Mouse (Mus musculus) heart, embryonic 16.5 days (tissue): Measurements from ENCODE around the gene Rcn3. TPM values are rescaled to one million over a fixed set of nuclear protein-coding genes. Genes with fewer than 3 reads are reported as not detected.

Source experiments
- ATAC-seq: fragments of 200-750 bp; cut with Nextera tagmentation; replicated peaks from 2 replicates; pipeline ENCODE4 v1.8.0; 2017; ENCODE audit warnings: moderate number of reproducible peaks; ENCODE audit not compliant: insufficient read depth, low FRiP score; ENCODE audit errors: extremely low read depth
- H3K27ac ChIP-seq: fragments of 300-500 bp; sonication (generic); 2 replicates; pipeline ENCODE4 v1.5.1; 2014; ENCODE audit warnings: mild to moderate bottlenecking, low read length, control low read depth, moderate library complexity
- H3K27me3 ChIP-seq: fragments of 300-500 bp; sonication (generic); 2 replicates; pipeline ENCODE4 v1.6.1; 2014; ENCODE audit warnings: low read length, mixed read lengths; ENCODE audit not compliant: control insufficient read depth, insufficient read depth
- H3K36me3 ChIP-seq: fragments of 300-500 bp; sonication (generic); 2 replicates; pipeline ENCODE4 v1.6.1; 2014; ENCODE audit not compliant: control insufficient read depth, insufficient read depth
- H3K4me1 ChIP-seq: fragments of 300-500 bp; sonication (generic); 2 replicates; pipeline ENCODE4 v1.6.1; 2014; ENCODE audit warnings: low read length, mixed read lengths; ENCODE audit not compliant: control insufficient read depth, insufficient read depth
- H3K4me2 ChIP-seq: fragments of 300-500 bp; sonication (generic); 2 replicates; pipeline ENCODE4 v1.6.1; 2014; ENCODE audit warnings: low read depth, mild to moderate bottlenecking, control low read depth, low read length
- H3K4me3 ChIP-seq: fragments of 300-500 bp; sonication (generic); 2 replicates; pipeline ENCODE4 v1.5.1; 2014; ENCODE audit warnings: mild to moderate bottlenecking, control low read depth, low read length
- H3K9ac ChIP-seq: fragments of 300-500 bp; sonication (generic); 2 replicates; pipeline ENCODE4 v1.6.1; 2014; ENCODE audit warnings: low read length, control low read depth
- H3K9me3 ChIP-seq: fragments of 300-500 bp; sonication (generic); replicated peaks from 2 replicates; pipeline ENCODE4 v1.6.1; 2016; ENCODE audit warnings: low read length; ENCODE audit not compliant: control insufficient read depth
- WGBS: fragments of 180-500 bp; shearing (Covaris S2); extraction: QIAGEN DNeasy Blood & Tissue Kit; methylation state at CpG from one replicate; pipeline ENCODE4 v1.1.7; 2014; 5-methylcytosine and 5-hydroxymethylcytosine counted together
- polyA plus RNA-seq: library from polyadenylated mRNA; unstranded; fragments of >200 nt; fragmentation: Nextera tagmentation; extraction: Ambion mirVana; gene quantifications from 2 replicates; pipeline ENCODE4 v1.2.1, GENCODE M21; 2015

The Rcn3 gene
- polyA plus RNA-seq, 1 experiment from 2014 or later, result 207 TPM

DNA sequence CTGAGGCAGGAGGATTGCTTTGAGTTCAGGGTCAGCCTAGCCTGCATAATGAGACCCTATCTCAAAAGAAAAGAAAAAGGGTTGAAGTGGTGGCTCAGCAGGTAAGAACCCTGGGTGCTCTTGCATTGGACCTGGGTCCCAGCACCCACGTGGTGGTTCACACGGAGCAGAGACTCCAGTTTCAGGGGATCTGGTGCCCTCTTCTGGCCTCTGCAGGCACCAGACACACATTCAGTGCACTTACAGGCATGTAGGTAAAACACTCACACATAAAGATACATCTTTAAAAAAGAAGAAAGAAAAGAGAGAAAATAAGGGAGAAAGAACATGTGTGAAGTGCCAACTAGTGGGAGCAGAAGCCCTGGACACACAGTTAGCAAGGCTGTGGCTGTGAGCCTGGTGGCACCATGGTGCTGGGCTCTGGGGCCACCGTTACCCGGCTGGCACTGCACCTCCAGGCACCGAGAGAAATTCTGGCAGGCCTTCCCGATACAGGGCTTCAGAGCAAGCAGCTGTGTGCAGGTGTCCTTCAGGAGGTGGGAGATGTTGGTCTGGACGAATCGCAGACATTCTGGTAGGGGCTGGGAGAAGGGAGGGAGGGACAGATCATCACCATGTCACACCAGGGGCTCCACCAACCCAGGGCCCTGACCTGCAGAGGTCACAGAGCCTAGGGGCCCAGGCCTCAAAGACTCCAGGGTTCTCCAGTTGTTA is 41.6 kb upstream of the Rcn3 start:
- no peak overlapping the region for H3K27ac ChIP-seq
- no peak overlapping the region for H3K9ac ChIP-seq
- no peak for ATAC-seq
- no peaks in the 10 kb centered on the region for H3K9me3 ChIP-seq
- H3K27me3 ChIP-seq, result no peaks in the 10 kb centered on the region
- no peak overlapping the region for H3K4me2 ChIP-seq
- WGBS, result 81% methylated on average over 8 of the region's 8 CpGs
- H3K4me3 ChIP-seq, result no peak overlapping the region
- peaks cover 18% of the 10 kb centered on the region for H3K4me1 ChIP-seq
- no peaks in the 10 kb centered on the region for H3K36me3 ChIP-seq

DNA sequence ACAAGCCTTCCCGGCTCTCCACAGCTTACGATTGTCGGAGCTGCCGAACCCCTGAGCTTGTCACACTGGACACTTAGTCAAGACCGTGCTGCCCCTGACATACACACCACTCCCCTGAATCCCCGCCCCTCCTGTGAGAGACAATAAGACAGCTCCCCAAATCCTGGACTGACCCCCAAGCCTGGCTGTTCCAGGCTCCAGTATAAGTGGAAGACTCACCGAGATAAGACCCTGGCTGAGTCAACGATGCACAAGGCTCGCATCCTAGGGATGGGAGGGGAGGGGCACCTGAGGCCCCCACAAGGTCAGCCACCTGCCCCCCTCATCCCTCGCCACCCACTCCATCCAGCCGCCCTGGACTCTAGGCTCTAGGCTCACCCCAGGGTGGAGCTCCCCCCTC is 39.8 kb upstream of the Rcn3 start:
- H3K4me1 ChIP-seq, result peaks cover 20% of the 10 kb centered on the region
- H3K4me2 ChIP-seq, result no peak overlapping the region
- H3K27me3 ChIP-seq, result no peaks in the 10 kb centered on the region
- no peak overlapping the region for H3K4me3 ChIP-seq
- no peak overlapping the region for H3K27ac ChIP-seq
- ATAC-seq, result no peak
- peaks cover 3% of the 10 kb centered on the region for H3K36me3 ChIP-seq
- no peaks in the 10 kb centered on the region for H3K9me3 ChIP-seq
- WGBS, result 58% methylated on average over 11 of the region's 11 CpGs
- no peak overlapping the region for H3K9ac ChIP-seq

DNA sequence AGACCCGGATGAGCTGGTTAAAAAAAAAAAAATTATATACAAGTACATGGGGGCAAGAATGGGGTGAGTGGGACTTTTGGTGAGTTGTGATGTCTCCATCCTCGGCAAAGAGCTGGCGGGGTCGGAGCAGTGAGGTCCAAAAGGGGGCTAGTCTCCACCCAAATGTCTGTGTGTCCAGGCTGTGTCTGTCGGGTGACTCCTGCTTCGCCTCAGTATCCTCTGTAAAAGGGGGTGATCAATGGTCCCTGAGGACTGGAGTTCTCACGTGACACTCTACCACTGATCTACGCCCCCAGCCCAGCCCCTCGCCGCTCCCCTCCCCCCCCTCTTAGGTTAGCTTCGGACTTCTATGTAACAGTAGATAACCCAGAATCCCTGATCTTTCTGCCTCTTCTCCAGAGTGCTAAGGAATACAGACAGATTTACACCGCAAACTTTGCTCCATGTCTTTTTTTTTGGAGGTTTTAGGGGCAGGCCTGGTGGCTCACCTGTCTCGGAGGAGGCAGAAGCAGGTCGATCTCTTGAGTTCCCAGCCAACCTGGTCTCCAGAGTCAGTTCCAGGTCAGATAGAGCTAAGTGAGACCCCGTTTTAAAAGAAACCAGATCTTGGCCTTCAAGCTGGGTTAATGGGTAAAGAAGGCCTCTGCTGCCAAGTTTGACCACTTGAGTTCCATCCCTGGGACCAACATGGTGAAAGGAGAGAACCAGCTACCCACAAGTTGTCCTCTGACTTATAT is 37.9 kb upstream of the Rcn3 start:
- Histone ChIP-seq H3K4me2 (peak overlapping the region; percentile 69), H3K9me3 (no peaks in the 10 kb centered on the region), H3K36me3 (peaks cover 22% of the 10 kb centered on the region), H3K4me3 (peak overlapping the region; percentile 53), H3K4me1 (peaks cover 26% of the 10 kb centered on the region), H3K27me3 (no peaks in the 10 kb centered on the region), H3K9ac (peak overlapping the region; percentile 81), H3K27ac (peak overlapping the region; percentile 86)
- WGBS, result 60% methylated on average over 15 of the region's 15 CpGs
- no peak for ATAC-seq

DNA sequence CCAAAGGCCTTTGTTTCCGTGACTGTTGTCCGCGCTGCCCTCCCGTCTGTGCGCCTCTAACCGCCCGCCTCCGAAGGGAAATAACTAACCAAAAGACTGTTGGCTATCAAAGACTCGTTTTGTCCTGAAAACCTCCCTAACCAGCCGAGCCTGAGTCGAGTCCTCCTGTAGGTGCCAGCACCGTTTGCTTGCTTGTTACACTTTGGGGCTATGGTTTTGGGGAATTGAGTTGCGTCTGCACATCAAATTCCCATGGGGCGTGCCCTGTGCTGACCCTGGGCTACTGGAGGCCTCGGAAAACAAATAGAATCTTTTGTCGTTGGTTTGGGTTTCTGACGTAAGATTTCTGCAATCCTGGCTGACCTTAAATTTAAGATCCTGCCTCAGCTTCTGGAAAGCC is 37.3 kb upstream of the Rcn3 start:
- Histone ChIP-seq H3K4me2 (peak overlapping the region; percentile 69), H3K4me1 (peaks cover 27% of the 10 kb centered on the region), H3K27me3 (no peaks in the 10 kb centered on the region), H3K9ac (peak overlapping the region; percentile 81), H3K9me3 (no peaks in the 10 kb centered on the region), H3K36me3 (peaks cover 22% of the 10 kb centered on the region), H3K27ac (peak overlapping the region; percentile 86), H3K4me3 (peak overlapping the region; percentile 53)
- no peak for ATAC-seq
- 3% methylated on average over 17 of the region's 17 CpGs for WGBS

DNA sequence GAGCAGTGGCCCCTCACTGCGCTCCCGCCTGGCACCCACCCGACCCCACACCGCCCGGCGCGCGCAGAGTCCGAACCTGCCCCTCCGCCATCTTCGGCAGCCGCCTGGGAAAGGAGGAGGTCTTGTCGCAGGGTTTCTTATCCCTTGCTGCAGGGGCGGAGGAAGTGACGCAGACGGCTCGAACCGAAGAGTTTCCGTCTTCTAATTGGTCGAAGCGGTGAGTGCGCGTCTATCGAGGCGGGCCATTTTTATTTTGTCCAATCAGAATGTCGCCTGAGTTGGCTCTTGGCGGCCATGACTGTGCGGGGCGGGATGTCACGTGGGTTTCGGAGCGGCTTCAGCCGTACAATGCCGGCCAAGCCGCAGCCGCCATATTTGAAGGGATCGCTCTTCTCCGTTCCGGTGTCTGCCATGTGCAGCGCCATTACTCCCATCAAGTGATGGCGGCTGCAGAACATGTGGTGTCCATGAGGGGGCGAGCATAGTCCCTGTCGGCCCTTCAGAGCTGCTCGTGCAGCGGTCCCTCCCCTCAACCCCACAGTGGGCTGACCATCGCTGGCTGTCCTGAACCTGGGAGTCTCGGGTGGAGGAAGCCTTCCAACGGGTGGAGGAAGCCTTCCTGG is 36.7 kb upstream of the Rcn3 start, which contains the start of gene Rpl13a:
TSS of gene Rpl13a (minus strand) at position 138 of the 623 bp plus-strand sequence.
- WGBS, result under 1% methylated on average over 48 of the region's 48 CpGs
- Histone ChIP-seq H3K4me1 (peaks cover 27% of the 10 kb centered on the region), H3K36me3 (peaks cover 22% of the 10 kb centered on the region), H3K4me2 (peak within 1 kb of the TSS; percentile 78), H3K27me3 (no peaks in the 10 kb centered on the region), H3K9me3 (no peaks in the 10 kb centered on the region), H3K4me3 (peak within 1 kb of the TSS; percentile 86), H3K9ac (peak within 1 kb of the TSS; percentile 97), H3K27ac (peak within 1 kb of the TSS; percentile 86)
- peak; percentile 92 for ATAC-seq

DNA sequence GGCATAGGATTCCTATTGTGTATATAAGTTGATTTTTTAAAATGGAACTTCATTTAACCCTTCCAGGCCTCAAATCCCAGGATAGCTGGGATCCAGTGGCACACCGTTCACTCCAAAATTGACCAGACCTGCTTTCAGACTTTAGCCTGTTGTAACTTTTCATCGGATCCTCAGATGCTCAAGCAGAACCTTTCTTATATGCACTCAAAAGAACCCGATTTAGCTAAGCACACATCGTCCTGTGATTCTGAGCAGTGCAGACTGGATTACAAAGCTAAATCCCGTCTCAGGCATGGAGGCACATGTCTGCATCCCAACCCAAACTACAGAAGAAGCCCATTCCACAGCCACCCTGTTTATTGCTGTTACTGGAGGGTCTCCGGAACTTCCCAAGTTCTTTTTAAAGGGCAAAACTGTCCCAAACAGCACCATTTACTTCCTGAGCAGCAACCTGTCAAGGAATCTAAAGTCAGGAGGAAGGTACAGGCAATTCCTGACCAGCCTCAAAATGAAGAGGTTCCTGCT is 35.7 kb upstream of the Rcn3 start:
- ATAC-seq, result no peak
- H3K9me3 ChIP-seq, result no peaks in the 10 kb centered on the region
- peaks cover 27% of the 10 kb centered on the region for H3K36me3 ChIP-seq
- H3K4me1 ChIP-seq, result peaks cover 33% of the 10 kb centered on the region
- peak overlapping the region; percentile 85 for H3K27ac ChIP-seq
- no peaks in the 10 kb centered on the region for H3K27me3 ChIP-seq
- peak overlapping the region; percentile 86 for H3K4me3 ChIP-seq
- peak overlapping the region; percentile 78 for H3K4me2 ChIP-seq
- peak overlapping the region; percentile 97 for H3K9ac ChIP-seq
- WGBS, result under 1% methylated on average over 6 of the region's 6 CpGs

DNA sequence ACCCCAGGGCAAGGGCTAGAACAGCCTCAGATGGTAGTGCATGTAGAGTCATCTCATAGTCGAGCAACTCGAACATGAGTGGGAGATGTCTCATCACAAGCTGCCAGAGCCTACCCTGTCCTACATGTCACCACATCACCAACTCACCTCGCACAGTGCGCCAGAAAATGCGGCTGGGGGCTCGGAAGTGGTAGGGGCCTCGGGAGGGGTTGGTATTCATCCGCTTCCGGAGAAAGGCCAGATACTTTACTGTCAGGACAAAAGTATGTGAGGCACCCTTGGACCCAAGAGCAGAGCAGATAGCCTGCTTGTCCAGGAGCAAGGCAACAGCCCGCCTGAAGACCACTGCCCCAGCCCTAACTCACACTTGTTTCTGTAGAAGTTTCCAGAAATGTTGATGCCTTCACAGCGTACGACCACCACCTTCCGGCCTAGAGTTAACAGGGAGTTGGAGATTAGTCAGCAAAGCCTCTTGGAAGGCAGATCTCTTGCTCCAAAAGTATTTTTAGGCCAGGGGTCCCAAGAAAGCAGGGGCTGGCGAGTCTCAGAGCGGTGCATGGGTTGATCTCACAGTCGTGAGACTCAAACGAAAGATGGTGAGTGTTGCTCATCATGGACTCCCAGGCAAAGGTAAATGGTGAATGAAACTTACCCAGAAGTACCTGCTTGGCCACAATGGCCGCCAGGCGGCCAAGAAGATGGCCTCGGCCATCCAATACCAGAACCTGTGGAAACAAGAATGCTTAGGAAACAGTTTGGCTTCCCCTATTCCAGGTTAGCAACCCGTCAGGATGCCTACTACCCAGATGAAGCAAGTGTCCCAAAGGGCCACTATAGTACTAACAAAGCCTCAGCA is 35.1 kb upstream of the Rcn3 start:
- WGBS, result 19% methylated on average over 21 of the region's 21 CpGs
- no peaks in the 10 kb centered on the region for H3K9me3 ChIP-seq
- H3K4me1 ChIP-seq, result peaks cover 38% of the 10 kb centered on the region

DNA sequence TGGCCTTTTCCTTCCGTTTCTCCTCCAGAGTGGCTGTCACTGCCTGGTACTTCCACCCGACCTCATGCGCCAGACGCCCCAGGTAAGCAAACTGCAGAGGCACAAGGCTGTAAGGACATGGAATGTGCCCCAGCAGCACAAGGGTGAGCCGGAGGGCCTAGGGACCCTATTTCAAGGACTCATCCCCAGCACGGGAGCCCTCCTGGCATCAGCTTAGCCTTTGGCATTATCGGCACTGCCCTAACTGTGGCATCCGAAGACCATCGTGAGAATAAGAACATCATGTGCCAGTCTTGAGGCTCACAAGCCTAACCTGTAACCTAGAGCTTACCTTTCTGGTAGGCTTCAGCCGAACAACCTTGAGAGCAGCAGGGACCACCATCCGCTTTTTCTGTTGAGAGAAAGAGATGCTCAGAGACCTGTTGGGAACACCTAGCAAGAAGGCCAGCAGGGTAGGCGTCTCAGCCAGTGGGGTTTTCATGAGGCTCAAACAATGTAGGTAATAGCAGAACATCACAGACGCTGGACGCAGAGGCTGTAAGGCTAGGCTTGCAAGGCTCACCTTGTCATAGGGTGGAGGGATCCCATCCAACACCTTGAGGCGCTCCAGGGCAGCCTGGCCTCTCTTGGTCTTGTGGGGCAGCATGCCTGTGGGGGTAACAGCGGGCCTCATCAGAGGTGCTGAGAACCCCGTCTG is 34.3 kb upstream of the Rcn3 start:
- no peaks in the 10 kb centered on the region for H3K27me3 ChIP-seq
- peak overlapping the region; percentile 97 for H3K9ac ChIP-seq
- peak overlapping the region; percentile 78 for H3K4me2 ChIP-seq
- H3K4me3 ChIP-seq, result peak overlapping the region; percentile 86
- peaks cover 45% of the 10 kb centered on the region for H3K4me1 ChIP-seq
- ATAC-seq, result no peak
- H3K27ac ChIP-seq, result peak overlapping the region; percentile 85
- WGBS, result 71% methylated on average over 17 of the region's 17 CpGs
- no peaks in the 10 kb centered on the region for H3K9me3 ChIP-seq
- H3K36me3 ChIP-seq, result peaks cover 42% of the 10 kb centered on the region

More for the DNA sequence above, 35.1 kb upstream of the Rcn3 start:
- Histone ChIP-seq H3K9ac (peak overlapping the region; percentile 97), H3K27me3 (no peaks in the 10 kb centered on the region), H3K4me2 (peak overlapping the region; percentile 78), H3K36me3 (peaks cover 34% of the 10 kb centered on the region), H3K27ac (peak overlapping the region; percentile 85), H3K4me3 (peak overlapping the region; percentile 86)
- no peak for ATAC-seq
